Mouse (Mus musculus) stomach, adult 2 months (tissue): Measurements from ENCODE around the gene Abo. TPM values are rescaled to one million over a fixed set of nuclear protein-coding genes. Genes with fewer than 3 reads are reported as not detected.

ENCODE experiments used
- polyA plus RNA-seq: library from polyadenylated mRNA; depleted of rRNA; stranded (reverse); fragments of >200 nt; gene quantifications from 2 replicates; pipeline ENCODE4 v1.2.3, GENCODE M21; 2012; rRNA removed

Abo gene
- 0.56 and 0.79 TPM in 2 replicates for polyA plus RNA-seq

DNA sequence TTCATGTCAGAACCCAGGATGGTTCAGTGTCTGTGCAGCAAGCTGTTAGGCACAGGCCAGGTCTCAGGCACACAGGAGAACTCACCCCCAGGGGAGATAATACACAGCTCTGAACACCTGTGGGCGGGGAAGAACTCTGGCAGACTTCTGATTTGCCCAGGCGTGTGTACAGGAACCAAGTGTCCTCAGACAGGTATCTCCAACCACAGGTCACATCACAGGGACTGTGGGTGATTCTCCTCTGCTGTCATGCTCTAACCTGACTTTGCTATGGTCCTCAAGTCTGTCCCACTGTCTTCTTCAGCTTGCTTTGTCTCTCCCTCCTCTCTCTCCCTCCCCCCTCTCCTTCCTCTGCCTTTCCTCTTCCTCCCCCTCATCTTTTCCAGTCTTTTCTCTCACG lies at the start of gene Abo:
TSS of gene Abo (minus strand) at position 101 of the 400 bp plus-strand sequence.

DNA sequence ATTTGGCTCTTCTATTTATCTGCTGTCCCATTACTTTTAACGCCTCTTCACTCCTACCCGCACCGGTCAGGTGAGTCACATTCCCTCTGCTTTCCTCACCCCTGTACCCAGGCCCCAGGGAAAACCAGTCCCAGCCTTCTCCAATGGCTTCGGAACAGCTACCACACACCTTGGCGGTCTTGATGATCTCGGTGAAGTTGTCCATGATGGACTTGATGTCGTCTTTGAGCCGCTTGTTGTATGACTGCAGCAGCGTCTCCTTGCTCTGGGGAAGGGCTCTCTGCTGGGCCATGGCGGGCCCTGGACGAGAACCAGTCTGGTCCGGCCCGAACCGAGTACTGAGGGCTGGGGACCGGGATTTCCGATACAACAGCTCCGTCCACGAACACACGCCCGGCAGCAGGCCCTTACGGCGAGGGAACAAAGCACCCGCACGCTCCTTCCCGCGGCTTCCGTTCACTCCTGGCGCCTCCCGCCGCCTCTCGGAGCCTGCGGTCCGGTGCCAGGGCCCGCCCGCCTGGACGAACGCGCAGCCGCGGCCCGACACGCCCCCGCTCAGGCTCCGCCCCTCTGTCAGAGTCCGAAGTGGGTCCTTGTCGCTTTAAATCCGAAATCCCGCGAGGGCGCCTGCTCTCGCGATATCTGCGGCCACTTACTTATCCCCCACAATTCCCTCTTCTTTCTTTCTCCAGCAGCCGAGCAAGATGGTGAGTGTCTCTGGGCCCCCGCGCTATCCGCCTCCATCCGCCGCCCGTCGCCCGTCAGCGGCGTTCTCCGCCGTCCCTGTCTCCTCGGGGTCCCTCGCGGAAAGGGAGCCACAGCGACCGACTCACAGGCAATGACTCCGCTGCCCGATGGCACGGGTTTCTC lies 45.6 kb upstream of the Abo start, which contains the start of the genes Med22 and Rpl7a:
TSS of gene Med22 (minus strand) at position 554 of the 870 bp plus-strand sequence.
TSS of gene Rpl7a (plus strand) at position 641 of the 870 bp plus-strand sequence.

DNA sequence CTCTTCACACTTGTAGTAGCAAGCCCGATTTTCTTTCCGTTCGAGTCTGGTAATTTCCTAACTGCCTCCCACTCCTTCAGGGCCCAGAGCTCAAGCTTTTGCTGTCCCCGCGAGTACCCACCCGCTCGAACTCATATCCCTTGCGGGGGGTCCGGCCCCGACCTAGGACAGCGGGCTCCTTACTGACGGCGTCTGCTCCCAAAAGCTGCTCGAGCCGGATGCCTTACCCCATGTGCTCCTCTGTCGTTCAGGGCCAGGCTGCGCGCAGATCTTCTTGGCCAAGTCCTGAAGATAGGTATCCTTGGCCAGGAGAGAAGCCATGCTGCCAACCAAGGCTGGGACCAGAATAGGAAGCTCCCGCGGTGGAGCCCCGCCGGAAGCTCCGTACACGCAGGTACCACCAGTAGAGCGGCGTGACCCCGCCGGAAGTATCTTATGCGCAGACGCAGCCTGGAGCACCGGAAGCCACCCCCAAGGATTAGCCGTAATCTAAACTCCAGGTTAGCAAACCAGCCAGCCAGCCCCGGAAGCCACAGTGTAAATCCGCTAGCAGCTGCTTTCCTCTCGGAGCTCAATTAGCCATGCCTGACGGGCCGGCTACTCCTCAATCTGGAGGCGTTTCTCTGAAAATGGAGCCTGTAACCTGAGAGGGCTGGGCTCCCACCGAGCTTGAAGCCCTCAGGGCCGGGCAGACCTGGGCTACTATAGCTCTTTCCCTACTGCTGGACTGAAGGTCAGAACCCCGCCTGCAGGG lies 37.9 kb upstream of the Abo start, which contains the start of gene Surf6:
TSS of gene Surf6 (minus strand) at position 413 of the 754 bp plus-strand sequence.

Other genes starting within 250 kb of the Abo start
- gene Fam69b, start 236.5 kb downstream of the Abo start, polyA plus RNA-seq = 8.1 and 11.9 TPM in 2 replicates
- not detected in 2 replicates for gene Lcn4, start 193.7 kb downstream of the Abo start, polyA plus RNA-seq
- gene Surf6, start 37.9 kb upstream of the Abo start, polyA plus RNA-seq = 1.8 and 2.7 TPM in 2 replicates
- 17.2 and 18.7 TPM in 2 replicates for gene Med22, start 45.7 kb upstream of the Abo start, polyA plus RNA-seq
- 223 and 229 TPM in 2 replicates for gene Rpl7a, start 45.8 kb upstream of the Abo start, polyA plus RNA-seq
- gene Surf2, start 51.4 kb upstream of the Abo start, polyA plus RNA-seq = 7.5 and 11.6 TPM in 2 replicates
- gene Surf1, start 51.6 kb upstream of the Abo start, polyA plus RNA-seq = 23.8 and 33.8 TPM in 2 replicates
- 98.7 and 211 TPM in 2 replicates for gene Surf4, start 68.9 kb upstream of the Abo start, polyA plus RNA-seq
- not detected in 2 replicates for gene Stkld1, start 69.1 kb upstream of the Abo start, polyA plus RNA-seq
- gene Rexo4, start 99.4 kb upstream of the Abo start, polyA plus RNA-seq = 6.8 and 7.4 TPM in 2 replicates
- gene Adamts13, start 108.4 kb upstream of the Abo start, polyA plus RNA-seq = 0.04 and 0.15 TPM in 2 replicates
- gene Cacfd1, start 144.9 kb upstream of the Abo start, polyA plus RNA-seq = 40.8 and 44.4 TPM in 2 replicates
- gene Slc2a6, start 163.0 kb upstream of the Abo start, polyA plus RNA-seq = 3.8 and 4.3 TPM in 2 replicates
- not detected in 2 replicates for gene Mymk, start 207.2 kb upstream of the Abo start, polyA plus RNA-seq
- 2.6 and 2.7 TPM in 2 replicates for gene Adamtsl2, start 214.4 kb upstream of the Abo start, polyA plus RNA-seq